Mouse (Mus musculus): Measurements from ENCODE around the gene Fcrla. TPM values are rescaled to one million over a fixed set of nuclear protein-coding genes. Genes with fewer than 3 reads are reported as not detected.
"Not testable (repeated sequence)": the region's sequence is repeated elsewhere in the genome, so short reads cannot be mapped to it uniquely, and the experiment has no call there.

The Fcrla gene
- polyA plus RNA-seq, 1 experiment from 2014 or later: 0.15 TPM

GRCm38 (mm10) chr1:170950772-170951171 is 23.4 kb upstream of the Fcrla start:
- H3K27ac ChIP-seq (replicated peaks in 1 of 2; ENCODE audit: control insufficient read depth in 1 of 2, insufficient read depth in 1 of 2, low read depth in 2 of 2, low read length in 2 of 2): no peak overlapping the region
- WGBS: 50% methylated on average over 3 of the region's 3 CpGs
- no peaks in the 10 kb centered on the region for H3K27me3 ChIP-seq (ENCODE audit: control insufficient read depth, insufficient read depth, low read length)
- no peak overlapping the region for H3K4me3 ChIP-seq (ENCODE audit: control insufficient read depth in 1 of 2, insufficient read depth in 1 of 2, low read depth in 1 of 2, low read length in 2 of 2)
- no peak for ATAC-seq (ENCODE audit: insufficient number of reproducible peaks, insufficient read depth, low FRiP score, low read depth)
- no peak overlapping the region for H3K9ac ChIP-seq (ENCODE audit: low read length)
- no peaks in the 10 kb centered on the region for H3K4me1 ChIP-seq (ENCODE audit: control insufficient read depth in 2 of 2, insufficient read depth in 2 of 2, low read length in 2 of 2)
- H3K9me3 ChIP-seq (ENCODE audit: control insufficient read depth, low read length): no peaks in the 10 kb centered on the region
- no peak overlapping the region for H3K4me2 ChIP-seq (ENCODE audit: low read length)
- no peaks in the 10 kb centered on the region for H3K36me3 ChIP-seq (ENCODE audit: control insufficient read depth, insufficient read depth, low read length)

- WGBS: 100% methylated on average over 2 of the region's 9 CpGs
- H3K4me1 ChIP-seq (ENCODE audit: control insufficient read depth in 2 of 2, insufficient read depth in 2 of 2, low read length in 2 of 2); H3K27me3 ChIP-seq (ENCODE audit: control insufficient read depth, insufficient read depth, low read length); H3K4me2 ChIP-seq (ENCODE audit: low read length); H3K27ac ChIP-seq (replicated peaks in 1 of 2; ENCODE audit: control insufficient read depth in 1 of 2, insufficient read depth in 1 of 2, low read depth in 2 of 2, low read length in 2 of 2); H3K9ac ChIP-seq (ENCODE audit: low read length); ATAC-seq (ENCODE audit: insufficient number of reproducible peaks, insufficient read depth, low FRiP score, low read depth); H3K36me3 ChIP-seq (ENCODE audit: control insufficient read depth, insufficient read depth, low read length); H3K4me3 ChIP-seq (ENCODE audit: control insufficient read depth in 1 of 2, insufficient read depth in 1 of 2, low read depth in 1 of 2, low read length in 2 of 2); H3K9me3 ChIP-seq (ENCODE audit: control insufficient read depth, low read length): not testable (repeated sequence)
Measured at GRCm38 (mm10) chr1:170944908-170945307, 17.5 kb upstream of the Fcrla start.

GRCm38 (mm10) chr1:170944151-170944550 is 16.8 kb upstream of the Fcrla start:
- not testable (repeated sequence) for H3K27ac ChIP-seq (replicated peaks in 1 of 2; ENCODE audit: control insufficient read depth in 1 of 2, insufficient read depth in 1 of 2, low read depth in 2 of 2, low read length in 2 of 2); H3K4me3 ChIP-seq (ENCODE audit: control insufficient read depth in 1 of 2, insufficient read depth in 1 of 2, low read depth in 1 of 2, low read length in 2 of 2); H3K9me3 ChIP-seq (ENCODE audit: control insufficient read depth, low read length); ATAC-seq (ENCODE audit: insufficient number of reproducible peaks, insufficient read depth, low FRiP score, low read depth); H3K36me3 ChIP-seq (ENCODE audit: control insufficient read depth, insufficient read depth, low read length); H3K27me3 ChIP-seq (ENCODE audit: control insufficient read depth, insufficient read depth, low read length); H3K4me1 ChIP-seq (ENCODE audit: control insufficient read depth in 2 of 2, insufficient read depth in 2 of 2, low read length in 2 of 2); H3K4me2 ChIP-seq (ENCODE audit: low read length); H3K9ac ChIP-seq (ENCODE audit: low read length)
- WGBS: 90% methylated on average over 9 of the region's 9 CpGs

GRCm38 (mm10) chr1:170939255-170939654 is 11.9 kb upstream of the Fcrla start:
- no peaks in the 10 kb centered on the region for H3K36me3 ChIP-seq (ENCODE audit: control insufficient read depth, insufficient read depth, low read length)
- WGBS: 87% methylated on average over 12 of the region's 12 CpGs
- no peak overlapping the region for H3K27ac ChIP-seq (replicated peaks in 1 of 2; ENCODE audit: control insufficient read depth in 1 of 2, insufficient read depth in 1 of 2, low read depth in 2 of 2, low read length in 2 of 2)
- H3K9ac ChIP-seq (ENCODE audit: low read length): no peak overlapping the region
- H3K4me1 ChIP-seq (ENCODE audit: control insufficient read depth in 2 of 2, insufficient read depth in 2 of 2, low read length in 2 of 2): no peaks in the 10 kb centered on the region
- no peak overlapping the region for H3K4me3 ChIP-seq (ENCODE audit: control insufficient read depth in 1 of 2, insufficient read depth in 1 of 2, low read depth in 1 of 2, low read length in 2 of 2)
- ATAC-seq (ENCODE audit: insufficient number of reproducible peaks, insufficient read depth, low FRiP score, low read depth): no peak
- no peaks in the 10 kb centered on the region for H3K27me3 ChIP-seq (ENCODE audit: control insufficient read depth, insufficient read depth, low read length)
- H3K4me2 ChIP-seq (ENCODE audit: low read length): no peak overlapping the region
- H3K9me3 ChIP-seq (ENCODE audit: control insufficient read depth, low read length): 0 out of 2 replicates have a peak, but pooled peaks cover 4% of the 10 kb centered on the region

- Histone ChIP-seq H3K4me2 (ENCODE audit: low read length) (no peak overlapping the region), H3K4me1 (ENCODE audit: control insufficient read depth in 2 of 2, insufficient read depth in 2 of 2, low read length in 2 of 2) (no peaks in the 10 kb centered on the region), H3K9ac (ENCODE audit: low read length) (no peak overlapping the region), H3K36me3 (ENCODE audit: control insufficient read depth, insufficient read depth, low read length) (no peaks in the 10 kb centered on the region), H3K27me3 (ENCODE audit: control insufficient read depth, insufficient read depth, low read length) (no peaks in the 10 kb centered on the region), H3K4me3 (ENCODE audit: control insufficient read depth in 1 of 2, insufficient read depth in 1 of 2, low read depth in 1 of 2, low read length in 2 of 2) (no peak overlapping the region), H3K27ac (replicated peaks in 1 of 2; ENCODE audit: control insufficient read depth in 1 of 2, insufficient read depth in 1 of 2, low read depth in 2 of 2, low read length in 2 of 2) (no peak overlapping the region), H3K9me3 (ENCODE audit: control insufficient read depth, low read length) (no peaks in the 10 kb centered on the region)
- WGBS: 59% methylated on average over 2 of the region's 2 CpGs
- ATAC-seq (ENCODE audit: insufficient number of reproducible peaks, insufficient read depth, low FRiP score, low read depth): no peak
Measured at GRCm38 (mm10) chr1:170934383-170934782, 7.0 kb upstream of the Fcrla start.

- H3K4me3 ChIP-seq (ENCODE audit: control insufficient read depth in 1 of 2, insufficient read depth in 1 of 2, low read depth in 1 of 2, low read length in 2 of 2): no peak overlapping the region
- H3K4me1 ChIP-seq (ENCODE audit: control insufficient read depth in 2 of 2, insufficient read depth in 2 of 2, low read length in 2 of 2): no peaks in the 10 kb centered on the region
- 80% methylated on average over 1 of the region's 1 CpGs for WGBS
- no peaks in the 10 kb centered on the region for H3K36me3 ChIP-seq (ENCODE audit: control insufficient read depth, insufficient read depth, low read length)
- no peaks in the 10 kb centered on the region for H3K27me3 ChIP-seq (ENCODE audit: control insufficient read depth, insufficient read depth, low read length)
- ATAC-seq (ENCODE audit: insufficient number of reproducible peaks, insufficient read depth, low FRiP score, low read depth): no peak
- no peak overlapping the region for H3K4me2 ChIP-seq (ENCODE audit: low read length)
- no peaks in the 10 kb centered on the region for H3K9me3 ChIP-seq (ENCODE audit: control insufficient read depth, low read length)
- H3K27ac ChIP-seq (replicated peaks in 1 of 2; ENCODE audit: control insufficient read depth in 1 of 2, insufficient read depth in 1 of 2, low read depth in 2 of 2, low read length in 2 of 2): no peak overlapping the region
- H3K9ac ChIP-seq (ENCODE audit: low read length): no peak overlapping the region
Measured at GRCm38 (mm10) chr1:170933940-170934339, 6.6 kb upstream of the Fcrla start.

- H3K4me3 ChIP-seq (ENCODE audit: control insufficient read depth in 1 of 2, insufficient read depth in 1 of 2, low read depth in 1 of 2, low read length in 2 of 2): no peak overlapping the region
- no peaks in the 10 kb centered on the region for H3K9me3 ChIP-seq (ENCODE audit: control insufficient read depth, low read length)
- H3K36me3 ChIP-seq (ENCODE audit: control insufficient read depth, insufficient read depth, low read length): no peaks in the 10 kb centered on the region
- no peak overlapping the region for H3K9ac ChIP-seq (ENCODE audit: low read length)
- WGBS: 74% methylated on average over 6 of the region's 6 CpGs
- no peak for ATAC-seq (ENCODE audit: insufficient number of reproducible peaks, insufficient read depth, low FRiP score, low read depth)
- H3K4me1 ChIP-seq (ENCODE audit: control insufficient read depth in 2 of 2, insufficient read depth in 2 of 2, low read length in 2 of 2): no peaks in the 10 kb centered on the region
- H3K27ac ChIP-seq (replicated peaks in 1 of 2; ENCODE audit: control insufficient read depth in 1 of 2, insufficient read depth in 1 of 2, low read depth in 2 of 2, low read length in 2 of 2): no peak overlapping the region
- H3K27me3 ChIP-seq (ENCODE audit: control insufficient read depth, insufficient read depth, low read length): no peaks in the 10 kb centered on the region
- H3K4me2 ChIP-seq (ENCODE audit: low read length): no peak overlapping the region
Measured at GRCm38 (mm10) chr1:170933386-170933920, 6.1 kb upstream of the Fcrla start.

GRCm38 (mm10) chr1:170932043-170932442 is 4.7 kb upstream of the Fcrla start:
- no peak overlapping the region for H3K27ac ChIP-seq (replicated peaks in 1 of 2; ENCODE audit: control insufficient read depth in 1 of 2, insufficient read depth in 1 of 2, low read depth in 2 of 2, low read length in 2 of 2)
- H3K9ac ChIP-seq (ENCODE audit: low read length): no peak overlapping the region
- H3K36me3 ChIP-seq (ENCODE audit: control insufficient read depth, insufficient read depth, low read length): no peaks in the 10 kb centered on the region
- H3K4me3 ChIP-seq (ENCODE audit: control insufficient read depth in 1 of 2, insufficient read depth in 1 of 2, low read depth in 1 of 2, low read length in 2 of 2): no peak overlapping the region
- no peaks in the 10 kb centered on the region for H3K4me1 ChIP-seq (ENCODE audit: control insufficient read depth in 2 of 2, insufficient read depth in 2 of 2, low read length in 2 of 2)
- H3K27me3 ChIP-seq (ENCODE audit: control insufficient read depth, insufficient read depth, low read length): no peaks in the 10 kb centered on the region
- 56% methylated on average over 3 of the region's 3 CpGs for WGBS
- H3K9me3 ChIP-seq (ENCODE audit: control insufficient read depth, low read length): no peaks in the 10 kb centered on the region
- H3K4me2 ChIP-seq (ENCODE audit: low read length): no peak overlapping the region
- ATAC-seq (ENCODE audit: insufficient number of reproducible peaks, insufficient read depth, low FRiP score, low read depth): no peak
